Mouse (Mus musculus) gastrocnemius, postnatal 4 days (tissue): ENCODE data around the gene Cabin1. TPM values are rescaled to one million over a fixed set of nuclear protein-coding genes. Genes with fewer than 3 reads are reported as not detected.

Experiments
- total RNA-seq, 2 experiments: library from RNA; stranded (reverse); gene quantifications; 2 replicates each; pipeline ENCODE4 v1.2.3; 2021

The Cabin1 gene
- total RNA-seq, 2 experiments from 2014 or later = 29.1 to 30.4 TPM

Other genes starting within 250 kb of the Cabin1 start
- gene Snrpd3, start 246.8 kb downstream of the Cabin1 start, total RNA-seq = 100 to 1,000 TPM; 103 to 106 TPM
- 10 to 100 TPM; 39.5 to 39.9 TPM for gene Gucd1, start 246.4 kb downstream of the Cabin1 start, total RNA-seq
- gene Lrrc75b, start 204.0 kb downstream of the Cabin1 start, total RNA-seq = 1 to 10 TPM; 2.8 to 3.3 TPM
- under 1 TPM; 0.66 to 0.80 TPM for gene Ggt1, start 202.7 kb downstream of the Cabin1 start, total RNA-seq
- gene Ggt5, start 175.0 kb downstream of the Cabin1 start, total RNA-seq = 10 to 100 TPM; 10.8 to 13.1 TPM
- 1 to 10 TPM; 4.4 to 5.0 TPM for gene Susd2, start 120.3 kb downstream of the Cabin1 start, total RNA-seq
- gene Ddt, start 9.1 kb upstream of the Cabin1 start, total RNA-seq = 10 to 100 TPM; 28.2 to 29.4 TPM
- gene Gm20441, start 16.6 kb upstream of the Cabin1 start, total RNA-seq = not detected
- 1 to 10 TPM; 5.4 to 6.8 TPM for gene Gstt3, start 17.1 kb upstream of the Cabin1 start, total RNA-seq
- 10 to 100 TPM; 10.2 to 11.8 TPM for gene Gstt1, start 34.2 kb upstream of the Cabin1 start, total RNA-seq
- gene Gstt4, start 58.2 kb upstream of the Cabin1 start, total RNA-seq = not detected
- gene Gstt2, start 73.1 kb upstream of the Cabin1 start, total RNA-seq = 1 to 10 TPM; 7.6 to 9.2 TPM
- gene Mif, start 95.9 kb upstream of the Cabin1 start, total RNA-seq = 100 to 1,000 TPM; 164 TPM
- gene Derl3, start 129.1 kb upstream of the Cabin1 start, total RNA-seq = 1 to 10 TPM in 1 of 2 experiments, under 1 TPM in 1; 0.96 to 1.0 TPM
- 10 to 100 TPM; 55.0 to 60.2 TPM for gene Smarcb1, start 157.3 kb upstream of the Cabin1 start, total RNA-seq
- 100 to 1,000 TPM; 390 to 396 TPM for gene Chchd10, start 168.8 kb upstream of the Cabin1 start, total RNA-seq
- 10 to 100 TPM; 12.7 to 15.0 TPM for gene Mmp11, start 172.2 kb upstream of the Cabin1 start, total RNA-seq
- not detected for gene Gm867, start 176.3 kb upstream of the Cabin1 start, total RNA-seq
- gene Vpreb3, start 178.7 kb upstream of the Cabin1 start, total RNA-seq = under 1 TPM in 1 of 2 experiments, not detected in 1; 0.62 TPM
- not detected for gene Gm5134, start 190.2 kb upstream of the Cabin1 start, total RNA-seq